In genomic region chr15:7253326-7253725, GRCm38 (mm10) we compare ENCODE assay signal across 24 mouse cellular contexts.
"Had no signal": no experiment of that assay in that cellular context is flagged by ENCODE, and none has a peak within 500 bp of the region (broad histone marks: within the 10 kb centered on the region; RNA-seq: fewer than 3 reads in every experiment).

No protein-coding gene starts in this region.

- H3K4me3 ChIP-seq: heart, embryonic 12.5 days; hindbrain, embryonic 13.5 days; hindbrain, embryonic 15.5 days; intestine, embryonic 15.5 days; kidney, embryonic 15.5 days; limb, embryonic 10.5 days; limb, embryonic 12.5 days; liver, embryonic 13.5 days had no signal

- H3K9me3 ChIP-seq: hindbrain, embryonic 13.5 days; hindbrain, embryonic 15.5 days; intestine, embryonic 15.5 days; kidney, embryonic 15.5 days; limb, embryonic 10.5 days had no signal

- H3K9ac ChIP-seq: forebrain, postnatal 0 days; heart, embryonic 12.5 days; hindbrain, embryonic 13.5 days; hindbrain, embryonic 15.5 days; intestine, embryonic 15.5 days; kidney, embryonic 15.5 days; limb, embryonic 12.5 days; liver, embryonic 13.5 days had no signal

- DNase-seq: forebrain, postnatal 0 days; gastrocnemius, postnatal 14 days; gastrocnemius, postnatal 36 days; heart, adult 18-20 months; heart, postnatal 10 days; kidney, adult 11 months; kidney, adult 2 months; kidney, adult 9 months; kidney, postnatal 14 days; kidney, postnatal 36 days; layer of hippocampus, adult 9-11 months; layer of hippocampus, postnatal 36 days; liver; liver, embryonic 13.5 days had no signal

- ATAC-seq: forebrain, postnatal 0 days; hindbrain, postnatal 0 days; intestine, embryonic 15.5 days had no signal

- H3K4me1 ChIP-seq: hindbrain, embryonic 13.5 days; hindbrain, embryonic 15.5 days; intestine, embryonic 15.5 days; kidney, embryonic 15.5 days; limb, embryonic 10.5 days; limb, embryonic 12.5 days; liver, embryonic 13.5 days had no signal

- H3K36me3 ChIP-seq: hindbrain, embryonic 15.5 days; liver, embryonic 13.5 days had no signal

- H3K27me3 ChIP-seq: heart, embryonic 12.5 days; hindbrain, embryonic 13.5 days; hindbrain, embryonic 15.5 days; intestine, embryonic 15.5 days; kidney, embryonic 15.5 days; limb, embryonic 12.5 days; liver, embryonic 13.5 days had no signal

- H3K4me2 ChIP-seq: heart, embryonic 12.5 days; hindbrain, embryonic 13.5 days; hindbrain, embryonic 15.5 days; intestine, embryonic 15.5 days; kidney, embryonic 15.5 days; limb, embryonic 12.5 days; liver, embryonic 11.5 days; liver, embryonic 13.5 days had no signal

- H3K27ac ChIP-seq: hindbrain, embryonic 13.5 days; hindbrain, embryonic 15.5 days; hindbrain, postnatal 0 days; intestine, embryonic 15.5 days; kidney, embryonic 15.5 days; kidney, postnatal 0 days; limb, embryonic 10.5 days; limb, embryonic 12.5 days; liver, embryonic 13.5 days had no signal
